Comparison of ENCODE assay signal across 15 mouse cellular contexts in the genomic region with DNA sequence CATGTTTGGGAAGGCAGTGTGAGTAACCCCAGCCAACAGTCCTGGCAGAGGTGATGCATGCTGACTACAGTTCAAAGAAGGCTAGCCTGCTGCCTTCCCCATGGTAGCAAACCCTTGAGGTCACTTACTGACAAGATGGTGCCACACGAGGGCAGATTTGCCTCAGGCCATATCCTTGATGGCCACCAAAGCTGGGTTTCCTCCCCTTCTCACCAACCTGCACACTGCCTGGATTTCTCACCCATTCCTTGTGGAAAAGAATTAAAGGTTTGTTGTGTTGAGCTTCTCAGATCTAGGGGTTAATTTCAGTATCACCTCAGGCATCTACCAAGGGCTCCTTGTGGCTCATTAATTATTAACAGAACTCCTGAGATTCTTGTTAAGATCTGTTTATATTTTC. TPM values are rescaled to one million over a fixed set of nuclear protein-coding genes. Genes with fewer than 3 reads are reported as not detected.
A peak's percentile ranks its signal among the peaks of the same experiment; 100 is the strongest.
DNase-seq lines count a peak whose midpoint lies in the region; ATAC-seq and TF ChIP-seq lines count a peak whose summit lies in the region.
"Had no signal": no experiment of that assay in that cellular context is flagged by ENCODE, and none has a peak within 500 bp of the region (broad histone marks: within the 10 kb centered on the region; RNA-seq: fewer than 3 reads in every experiment).

No protein-coding gene starts in this region.

- H3K4me1 ChIP-seq in midbrain, postnatal 0 days (ENCODE audit: insufficient read depth, low read length) = no peaks in the 10 kb centered on the region
- H3K4me1 ChIP-seq in midbrain, embryonic 10.5 days = no peaks in the 10 kb centered on the region
- H3K4me1 ChIP-seq in kidney, postnatal 0 days (replicated peaks; ENCODE audit: insufficient read depth, low read length) = no peaks in the 10 kb centered on the region
- H3K4me1 ChIP-seq: embryonic facial prominence, embryonic 12.5 days; liver, embryonic 13.5 days; megakaryocyte, embryonic 14.5 days had no signal

- no peak for DNase-seq in midbrain, postnatal 0 days (ENCODE audit: low spot score)
- no peak for DNase-seq in midbrain, embryonic 10.5 days (ENCODE audit: low spot score)
- peak; percentile 30 for DNase-seq in brain, adult 2 months (ENCODE audit: low read depth, low spot score)
- peak; percentile 35 for DNase-seq in kidney, postnatal 0 days (ENCODE audit: low spot score)
- DNase-seq in layer of hippocampus, adult 18-20 months (ENCODE audit: low spot score in 2 of 2) = no peak
- no peak for DNase-seq in testis, postnatal 14 days (ENCODE audit: low spot score)
- DNase-seq: adrenal gland, postnatal 36 days; gastrocnemius, adult 2 months; liver, embryonic 13.5 days; right cerebral cortex, postnatal 25 days had no signal

- 0 out of 2 replicates have a peak, but pooled peaks have one; percentile 12 for TF ChIP-seq CTCF in midbrain, postnatal 0 days (IDR thresholded peaks at IDR 0.05)
- peak; percentile 53; the same call in 1 of the 2 replicates for TF ChIP-seq CTCF in kidney, postnatal 0 days (IDR thresholded peaks at IDR 0.05; ENCODE audit: low read depth)

- H3K27me3 ChIP-seq in midbrain, postnatal 0 days (ENCODE audit: insufficient read depth, low read length) = no peaks in the 10 kb centered on the region
- no peaks in the 10 kb centered on the region for H3K27me3 ChIP-seq in midbrain, embryonic 10.5 days (ENCODE audit: low read depth, poor library complexity, severe bottlenecking)
- no peaks in the 10 kb centered on the region for H3K27me3 ChIP-seq in kidney, postnatal 0 days (ENCODE audit: insufficient read depth, low read length)
- H3K27me3 ChIP-seq: embryonic facial prominence, embryonic 12.5 days; liver, embryonic 13.5 days; megakaryocyte, embryonic 14.5 days had no signal

- no peak overlapping the region for H3K27ac ChIP-seq in midbrain, postnatal 0 days (ENCODE audit: low read depth, low read length)
- H3K27ac ChIP-seq in midbrain, embryonic 10.5 days (replicated peaks) = no peak overlapping the region
- peak overlapping the region; percentile 75 for H3K27ac ChIP-seq in kidney, postnatal 0 days
- H3K27ac ChIP-seq: embryonic facial prominence, embryonic 12.5 days; gastrocnemius, adult 2 months; liver, embryonic 13.5 days had no signal

- no peak overlapping the region for H3K4me3 ChIP-seq in midbrain, postnatal 0 days (ENCODE audit: low read depth, low read length)
- no peak overlapping the region for H3K4me3 ChIP-seq in midbrain, embryonic 10.5 days
- no peak overlapping the region for H3K4me3 ChIP-seq in kidney, postnatal 0 days (replicated peaks; ENCODE audit: low read depth, low read length)
- H3K4me3 ChIP-seq: embryonic facial prominence, embryonic 12.5 days; gastrocnemius, adult 2 months; liver, embryonic 13.5 days; megakaryocyte, embryonic 14.5 days had no signal

- WGBS in midbrain, postnatal 0 days = 46% methylated on average over 1 of the region's 1 CpGs
- WGBS in midbrain, embryonic 10.5 days = 59% methylated on average over 1 of the region's 1 CpGs
- 28% methylated on average over 1 of the region's 1 CpGs for WGBS in kidney, postnatal 0 days

- H3K9me3 ChIP-seq in midbrain, postnatal 0 days (ENCODE audit: low read length) = no peaks in the 10 kb centered on the region
- no peaks in the 10 kb centered on the region for H3K9me3 ChIP-seq in midbrain, embryonic 10.5 days (replicated peaks)
- no peaks in the 10 kb centered on the region for H3K9me3 ChIP-seq in kidney, postnatal 0 days (replicated peaks; ENCODE audit: low read length)
- H3K9me3 ChIP-seq: embryonic facial prominence, embryonic 12.5 days; liver, embryonic 13.5 days; megakaryocyte, embryonic 14.5 days had no signal

- ATAC-seq in midbrain, postnatal 0 days (ENCODE audit: low FRiP score) = no peak
- ATAC-seq in kidney, postnatal 0 days (replicated peaks; ENCODE audit: low FRiP score, low read depth) = peak; percentile 61
- ATAC-seq in inflammation-experienced regulatory T-cells, adult 6 months = no peak

- no peaks in the 10 kb centered on the region for H3K36me3 ChIP-seq in midbrain, postnatal 0 days (ENCODE audit: insufficient read depth, low read length)
- no peaks in the 10 kb centered on the region for H3K36me3 ChIP-seq in midbrain, embryonic 10.5 days
- no peaks in the 10 kb centered on the region for H3K36me3 ChIP-seq in kidney, postnatal 0 days (ENCODE audit: insufficient read depth, low read length)
- H3K36me3 ChIP-seq: embryonic facial prominence, embryonic 12.5 days; liver, embryonic 13.5 days had no signal

- no peak overlapping the region for H3K9ac ChIP-seq in midbrain, postnatal 0 days (replicated peaks; ENCODE audit: low read length, poor library complexity, severe bottlenecking)
- no peak overlapping the region for H3K9ac ChIP-seq in kidney, postnatal 0 days (ENCODE audit: low read depth, low read length)
- H3K9ac ChIP-seq: embryonic facial prominence, embryonic 12.5 days; liver, embryonic 13.5 days had no signal

- no peak overlapping the region for H3K4me2 ChIP-seq in midbrain, postnatal 0 days (ENCODE audit: low read depth, low read length, poor library complexity, severe bottlenecking)
- no peak overlapping the region for H3K4me2 ChIP-seq in kidney, postnatal 0 days (ENCODE audit: low read length)
- H3K4me2 ChIP-seq: embryonic facial prominence, embryonic 12.5 days; heart, embryonic 11.5 days; liver, embryonic 13.5 days had no signal

RNA-seq across cellular contexts. Expression of a gene that starts 37.1 kb away (rescaled TPM):
- total RNA-seq in midbrain, postnatal 0 days (2014; rRNA removed) = 6.1 and 11.1 TPM in 2 replicates
- 1.3 and 1.8 TPM in 2 replicates for polyA plus RNA-seq in midbrain, postnatal 0 days (2015; fragmentation: Nextera tagmentation; extraction: Ambion mirVana)
- polyA plus RNA-seq in midbrain, embryonic 10.5 days (2016; fragmentation: Nextera tagmentation; extraction: Ambion mirVana) = 0.48 and 0.92 TPM in 2 replicates
- 2.3 and 2.6 TPM in 2 replicates for polyA plus RNA-seq in kidney, postnatal 0 days (2015; fragmentation: Nextera tagmentation; extraction: Ambion mirVana)
- total RNA-seq in layer of hippocampus, adult 18-20 months (2021) = 10 to 100 TPM; 26.1 to 26.4 TPM
- 100 to 1,000 TPM in 2 of 3 experiments, 10 to 100 TPM in 1; 59.2 to 108 (median 100) TPM for polyA plus RNA-seq in inflammation-experienced regulatory T-cells, adult 6 months (2017; shearing (Covaris generic))
- total RNA-seq: gastrocnemius, adult 2 months had no signal
- polyA plus RNA-seq: intestine, embryonic 14.5 days had no signal

Comparison
In these comparisons a context has a peak if more than half of its experiments do, and no peak if none do; other contexts are left out.
1. DNase-seq: peak in brain, adult 2 months (single experiment) and kidney, postnatal 0 days (single experiment); none in midbrain, postnatal 0 days (single experiment), midbrain, embryonic 10.5 days (single experiment), layer of hippocampus, adult 18-20 months (0 of 2) and testis, postnatal 14 days (single experiment).
2. RNA of a gene that starts 37.1 kb away (polyA plus RNA-seq): 59.2 to 108 TPM in inflammation-experienced regulatory T-cells, adult 6 months; 2.3 to 2.6 TPM in kidney, postnatal 0 days, 1.3 to 1.8 TPM in midbrain, postnatal 0 days and 0.48 to 0.92 TPM in midbrain, embryonic 10.5 days; every median in the first group is over 10 times any median in the second.